Comparison of ENCODE assay signal across 8 mouse cellular contexts in the genomic region with DNA sequence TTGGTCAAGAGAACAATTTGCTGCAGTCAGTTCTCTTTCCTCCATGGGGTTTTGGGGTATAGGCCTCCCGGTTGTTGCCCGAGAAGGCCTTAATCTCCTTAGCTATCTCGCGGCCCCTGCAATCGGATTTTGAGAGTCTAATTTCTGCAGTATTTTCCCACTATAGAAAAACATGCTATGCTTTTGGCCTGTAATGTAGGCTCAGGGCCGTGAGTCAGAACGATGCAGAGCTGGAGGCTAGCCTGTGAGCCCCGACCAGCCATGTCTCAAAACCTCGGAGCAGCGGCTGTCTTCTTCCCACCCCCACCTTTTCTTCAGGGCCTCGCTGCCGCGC. TPM values are rescaled to one million over a fixed set of nuclear protein-coding genes. Genes with fewer than 3 reads are reported as not detected.
DNase-seq lines count a peak whose midpoint lies in the region; ATAC-seq and TF ChIP-seq lines count a peak whose summit lies in the region.

No protein-coding gene starts in this region.

- DNase-seq in heart, postnatal 36 days = no peak
- DNase-seq in Patski (ENCODE audit: low read depth, low spot score) = no peak
- no peak for DNase-seq in hindbrain, embryonic 11.5 days (ENCODE audit: low spot score)
- DNase-seq in right cerebral cortex, postnatal 25 days = no peak
- DNase-seq in thymus, postnatal 10 days (ENCODE audit: low spot score in 2 of 2) = no peak

- WGBS in heart, embryonic 16.5 days = 2% methylated on average over 13 of the region's 13 CpGs
- WGBS in hindbrain, embryonic 11.5 days = 2% methylated on average over 13 of the region's 13 CpGs
- under 1% methylated on average over 13 of the region's 13 CpGs for WGBS in midbrain, embryonic 13.5 days

- intact Hi-C loops in heart, postnatal 36 days (cut with DNase I) = loop anchor here (5.0 kb wide), 1 partner anchor 129 kb away; a partner anchor contains a TSS

- H3K9me3 ChIP-seq in heart, embryonic 16.5 days (replicated peaks; ENCODE audit: control insufficient read depth, low read length) = no peaks in the 10 kb centered on the region
- H3K9me3 ChIP-seq in hindbrain, embryonic 11.5 days (ENCODE audit: control insufficient read depth, low read length) = no peaks in the 10 kb centered on the region
- H3K9me3 ChIP-seq in midbrain, embryonic 13.5 days = no peaks in the 10 kb centered on the region

- H3K36me3 ChIP-seq in heart, embryonic 16.5 days (ENCODE audit: control insufficient read depth, insufficient read depth) = peaks cover 17% of the 10 kb centered on the region
- peaks cover 4% of the 10 kb centered on the region; the same call in 1 of the 2 replicates for H3K36me3 ChIP-seq in hindbrain, embryonic 11.5 days (ENCODE audit: control insufficient read depth, insufficient read depth, low read length)
- H3K36me3 ChIP-seq in midbrain, embryonic 13.5 days = peaks cover 11% of the 10 kb centered on the region

- CTCF ChIA-PET in Patski (lab: Charles Lee) = interaction anchor here (1.1 to 3.1 kb wide), 5 partner anchors 9 to 34 kb away, joined by 3 to 14 read pairs (median 4); no protein-coding TSS in a partner anchor

- peaks cover 33% of the 10 kb centered on the region for H3K4me1 ChIP-seq in heart, embryonic 16.5 days (ENCODE audit: control insufficient read depth, insufficient read depth, low read length)
- peaks cover 10% of the 10 kb centered on the region for H3K4me1 ChIP-seq in hindbrain, embryonic 11.5 days (replicated peaks; ENCODE audit: control insufficient read depth, insufficient read depth, low read length)
- H3K4me1 ChIP-seq in midbrain, embryonic 13.5 days (replicated peaks) = peaks cover 45% of the 10 kb centered on the region

- H3K4me3 ChIP-seq in heart, embryonic 16.5 days (ENCODE audit: low read length) = peak overlapping the region; percentile 70
- H3K4me3 ChIP-seq in hindbrain, embryonic 11.5 days (ENCODE audit: low read depth, low read length) = peak overlapping the region; percentile 99
- H3K4me3 ChIP-seq in midbrain, embryonic 13.5 days (replicated peaks) = peak overlapping the region; percentile 97

- peak overlapping the region; percentile 90 for H3K4me2 ChIP-seq in heart, embryonic 16.5 days (ENCODE audit: low read depth, low read length)
- H3K4me2 ChIP-seq in hindbrain, embryonic 11.5 days (replicated peaks; ENCODE audit: low read depth, low read length) = peak overlapping the region; percentile 66
- H3K4me2 ChIP-seq in midbrain, embryonic 13.5 days (replicated peaks) = peak overlapping the region; percentile 90

- POLR2A ChIA-PET in Patski (lab: Charles Lee) = interaction anchor here (0.8 to 3.4 kb wide), 5 partner anchors 9 to 26 kb away, joined by 3 to 29 read pairs (median 11); no protein-coding TSS in a partner anchor

- no peak for TF ChIP-seq CTCF in Patski (IDR thresholded peaks at IDR 0.05)

- H3K27ac ChIP-seq in heart, embryonic 16.5 days (ENCODE audit: low read length) = peak overlapping the region; percentile 97
- peak overlapping the region; percentile 99 for H3K27ac ChIP-seq in hindbrain, embryonic 11.5 days (ENCODE audit: low read depth, low read length)
- H3K27ac ChIP-seq in midbrain, embryonic 13.5 days = peak overlapping the region; percentile 99

- in situ Hi-C loops in Patski (cut with MboI; ENCODE audit: low pct_unique_long_range_greater_than_20kb) = no loop called here

- ATAC-seq in heart, embryonic 16.5 days (replicated peaks; ENCODE audit: extremely low read depth, insufficient read depth, low FRiP score) = no peak
- ATAC-seq in Patski = peak; percentile 58
- ATAC-seq in hindbrain, embryonic 11.5 days (ENCODE audit: low FRiP score) = no peak
- no peak for ATAC-seq in midbrain, embryonic 13.5 days
- no peak for ATAC-seq in inflammation-experienced regulatory T-cells, adult 6 months

- H3K27me3 ChIP-seq in heart, embryonic 16.5 days (ENCODE audit: control insufficient read depth, insufficient read depth, low read length) = no peaks in the 10 kb centered on the region
- no peaks in the 10 kb centered on the region for H3K27me3 ChIP-seq in Patski
- no peaks in the 10 kb centered on the region for H3K27me3 ChIP-seq in hindbrain, embryonic 11.5 days (ENCODE audit: control insufficient read depth, insufficient read depth, low read length)
- H3K27me3 ChIP-seq in midbrain, embryonic 13.5 days = no peaks in the 10 kb centered on the region

- peak overlapping the region; percentile 95 for H3K9ac ChIP-seq in heart, embryonic 16.5 days (ENCODE audit: low read length)
- H3K9ac ChIP-seq in hindbrain, embryonic 11.5 days (ENCODE audit: low read depth, low read length) = peak overlapping the region; percentile 99
- H3K9ac ChIP-seq in midbrain, embryonic 13.5 days (replicated peaks) = peak overlapping the region; percentile 99

RNA-seq across cellular contexts. Expression of a gene that starts 0.6 kb away (rescaled TPM):
- 428 and 482 TPM in 2 replicates for polyA plus RNA-seq in heart, embryonic 16.5 days (2015; fragmentation: Nextera tagmentation; extraction: Ambion mirVana)
- total RNA-seq in heart, postnatal 36 days (2021) = 100 to 1,000 TPM; 366 to 383 TPM
- polyA plus RNA-seq in Patski (2021) = 693 TPM
- 708 and 779 TPM in 2 replicates for polyA plus RNA-seq in hindbrain, embryonic 11.5 days (2014; fragmentation: Nextera tagmentation; extraction: Ambion mirVana)
- 563 and 595 TPM in 2 replicates for polyA plus RNA-seq in midbrain, embryonic 13.5 days (2015; fragmentation: Nextera tagmentation; extraction: Ambion mirVana)
- 1 to 10 TPM; 2.2 to 8.3 (median 2.5) TPM for polyA plus RNA-seq in inflammation-experienced regulatory T-cells, adult 6 months (2017; shearing (Covaris generic))

Comparison
In these comparisons a context has a peak if more than half of its experiments do, and no peak if none do; other contexts are left out.
1. RNA of a gene that starts 0.6 kb away (polyA plus RNA-seq): 708 to 779 TPM in hindbrain, embryonic 11.5 days, 693 TPM in Patski (single experiment), 563 to 595 TPM in midbrain, embryonic 13.5 days and 428 to 482 TPM in heart, embryonic 16.5 days; 2.2 to 8.3 TPM in inflammation-experienced regulatory T-cells, adult 6 months; every median in the first group is over 10 times any median in the second.
2. Peak in every context shown above with its lines, with median percentiles within 50 percentile points of each other: H3K27ac ChIP-seq, H3K4me2 ChIP-seq, H3K4me3 ChIP-seq and H3K9ac ChIP-seq.